9 mouse cellular contexts compared by ENCODE assay signal in the genomic region with DNA sequence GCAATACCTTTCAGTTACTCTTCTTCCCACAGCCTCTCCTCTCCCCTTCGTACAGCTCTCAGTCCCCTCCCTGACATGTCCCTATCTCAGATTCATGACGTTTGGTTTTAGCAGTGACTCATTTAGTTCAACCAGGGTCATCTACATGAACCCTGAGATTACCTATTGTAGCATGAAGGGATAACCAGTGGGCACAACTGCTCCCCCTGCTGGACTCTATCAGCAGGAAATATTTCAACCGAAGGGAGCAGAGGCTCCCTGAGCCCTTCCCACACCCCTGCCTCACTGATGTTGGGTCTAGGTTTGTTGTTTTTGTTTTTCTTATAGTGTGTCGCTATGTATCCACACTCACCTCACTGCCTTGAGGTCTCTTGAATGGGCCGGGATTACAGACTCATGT.
DNase-seq lines count a peak whose midpoint lies in the region; ATAC-seq and TF ChIP-seq lines count a peak whose summit lies in the region.
"Had no signal": no experiment of that assay in that cellular context is flagged by ENCODE, and none has a peak within 500 bp of the region (broad histone marks: within the 10 kb centered on the region; RNA-seq: fewer than 3 reads in every experiment).

No protein-coding gene starts in this region.

- peak; percentile 31 for DNase-seq in forebrain, embryonic 10.5 days (ENCODE audit: extremely low spot score, low spot score)
- peak; percentile 17 to 24 for DNase-seq in left cerebral cortex, adult 2 months (ENCODE audit: extremely low spot score in 1 of 2, low spot score in 2 of 2)
- no peak for DNase-seq in left cerebral cortex, adult 8-10 months (ENCODE audit: low spot score in 2 of 2)
- peak; percentile 54 for DNase-seq in ZHBTc4 (ENCODE audit: low read depth, low spot score)
- DNase-seq in forelimb bud, embryonic 11.5 days (ENCODE audit: low read depth, low spot score), result peak; percentile 13
- peak; percentile 11 for DNase-seq in skeletal muscle tissue, adult 2 months (ENCODE audit: low read depth, low spot score)
- no peak for DNase-seq in frontal cortex, postnatal 14 days (ENCODE audit: low spot score in 2 of 2)

- intact Hi-C loops in left cerebral cortex, adult 2 months (cut with DNase I), result loop anchor here (2.0 to 5.0 kb wide), 2 partner anchors 128 to 257 kb away; no protein-coding TSS in a partner anchor

- no peaks in the 10 kb centered on the region for H3K27me3 ChIP-seq in forebrain, embryonic 10.5 days (ENCODE audit: poor library complexity, severe bottlenecking)
- no peaks in the 10 kb centered on the region for H3K27me3 ChIP-seq in forebrain, embryonic 13.5 days
- H3K27me3 ChIP-seq: neural tube, embryonic 13.5 days had no signal

- WGBS in forebrain, embryonic 10.5 days, result 52% methylated on average over 5 of the region's 5 CpGs
- WGBS in forebrain, embryonic 13.5 days, result 62% methylated on average over 5 of the region's 5 CpGs

- no peak overlapping the region for H3K4me2 ChIP-seq in forebrain, embryonic 13.5 days
- H3K4me2 ChIP-seq: neural tube, embryonic 13.5 days had no signal

- H3K9ac ChIP-seq in forebrain, embryonic 13.5 days, result no peak overlapping the region
- H3K9ac ChIP-seq: neural tube, embryonic 13.5 days had no signal

- TF ChIP-seq CTCF in left cerebral cortex, adult 2 months (IDR thresholded peaks at IDR 0.05), result peak; percentile 63

- H3K9me3 ChIP-seq in forebrain, embryonic 10.5 days, result no peaks in the 10 kb centered on the region
- H3K9me3 ChIP-seq in forebrain, embryonic 13.5 days (replicated peaks), result no peaks in the 10 kb centered on the region
- H3K9me3 ChIP-seq: neural tube, embryonic 13.5 days had no signal

- no peak overlapping the region for H3K4me3 ChIP-seq in forebrain, embryonic 10.5 days
- no peak overlapping the region for H3K4me3 ChIP-seq in forebrain, embryonic 13.5 days
- no peak overlapping the region for H3K4me3 ChIP-seq in left cerebral cortex, adult 2 months
- H3K4me3 ChIP-seq: neural tube, embryonic 13.5 days had no signal

- H3K27ac ChIP-seq in forebrain, embryonic 10.5 days, result no peak overlapping the region
- no peak overlapping the region for H3K27ac ChIP-seq in forebrain, embryonic 13.5 days
- H3K27ac ChIP-seq in left cerebral cortex, adult 2 months, result no peak overlapping the region
- H3K27ac ChIP-seq: neural tube, embryonic 13.5 days had no signal

- H3K36me3 ChIP-seq in forebrain, embryonic 10.5 days (replicated peaks), result no peaks in the 10 kb centered on the region
- no peaks in the 10 kb centered on the region for H3K36me3 ChIP-seq in forebrain, embryonic 13.5 days (ENCODE audit: poor library complexity, severe bottlenecking)
- H3K36me3 ChIP-seq: neural tube, embryonic 13.5 days had no signal

- ATAC-seq in forebrain, embryonic 13.5 days, result no peak

- H3K4me1 ChIP-seq in forebrain, embryonic 10.5 days, result no peaks in the 10 kb centered on the region
- no peaks in the 10 kb centered on the region for H3K4me1 ChIP-seq in forebrain, embryonic 13.5 days

Comparison
In these comparisons a context has a peak if more than half of its experiments do, and no peak if none do; other contexts are left out.
1. DNase-seq: peak in forebrain, embryonic 10.5 days (single experiment), left cerebral cortex, adult 2 months (2 of 2), ZHBTc4 (single experiment), forelimb bud, embryonic 11.5 days (single experiment) and skeletal muscle tissue, adult 2 months (single experiment); none in left cerebral cortex, adult 8-10 months (0 of 2) and frontal cortex, postnatal 14 days (0 of 2).